Mouse (Mus musculus): ENCODE measurements around the gene Eif4b. TPM values are rescaled to one million over a fixed set of nuclear protein-coding genes. Genes with fewer than 3 reads are reported as not detected.

Gene Eif4b
- total RNA-seq, 2 experiments from 2014 or later, result 173 to 179 TPM

- DNase-seq (ENCODE audit: low spot score in 2 of 2), result no peak
Measured at GRCm38 (mm10) chr15:102114651-102115260, 41.2 kb downstream of the Eif4b start.

- no peak for DNase-seq (ENCODE audit: low spot score in 2 of 2)
Measured at GRCm38 (mm10) chr15:102115731-102116231, 42.2 kb downstream of the Eif4b start.

GRCm38 (mm10) chr15:102116753-102117415 is 43.3 kb downstream of the Eif4b start:
- DNase-seq (ENCODE audit: low spot score in 2 of 2), result no peak

- DNase-seq (ENCODE audit: low spot score in 2 of 2), result no peak
Measured at GRCm38 (mm10) chr15:102117461-102118443, 44.2 kb downstream of the Eif4b start.

- DNase-seq (ENCODE audit: low spot score in 2 of 2), result no peak
Measured at GRCm38 (mm10) chr15:102118591-102118990, 45.0 kb downstream of the Eif4b start.

- DNase-seq (ENCODE audit: low spot score in 2 of 2), result no peak
Measured at GRCm38 (mm10) chr15:102119121-102119830, 45.7 kb downstream of the Eif4b start.

DNA sequence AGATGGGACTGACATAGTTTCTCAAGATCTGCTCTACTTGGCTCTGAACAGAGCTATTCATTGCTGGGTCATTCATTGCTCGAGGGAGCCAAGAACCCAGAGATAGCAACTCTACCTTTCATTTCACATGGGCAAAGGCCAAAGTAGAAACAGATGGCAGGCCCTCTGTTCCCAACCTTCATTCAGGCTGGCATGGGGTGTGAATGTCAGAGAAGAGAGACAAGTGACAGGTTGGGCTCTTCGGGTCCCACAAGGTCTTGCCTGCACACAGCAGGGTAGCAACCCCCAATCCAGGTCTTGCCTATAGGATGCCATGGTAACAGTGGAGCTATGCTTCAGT is 46.2 kb downstream of the Eif4b start:
- DNase-seq (ENCODE audit: low spot score in 2 of 2), result no peak

GRCm38 (mm10) chr15:102120530-102120929 is 47.0 kb downstream of the Eif4b start:
- no peak for DNase-seq (ENCODE audit: low spot score in 2 of 2)

DNA sequence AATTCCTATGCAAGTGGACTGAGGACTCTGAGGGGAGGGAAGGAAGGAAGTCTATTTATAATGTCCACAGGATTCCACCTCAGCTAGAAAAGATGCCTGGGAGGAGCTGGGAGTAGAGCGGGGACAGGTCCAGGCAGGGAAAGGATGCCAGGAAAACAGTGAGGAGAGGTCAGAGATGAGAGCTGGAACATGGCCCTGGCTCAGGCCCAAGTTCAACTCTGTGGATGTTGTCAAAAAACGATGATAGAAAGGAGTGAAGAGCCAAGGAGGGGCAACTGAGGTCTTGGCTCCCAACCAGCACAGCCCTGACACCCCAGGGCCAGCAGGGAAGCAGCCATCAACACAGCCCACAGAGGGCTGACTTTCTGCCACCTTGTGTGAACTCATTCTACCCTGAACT is 52.7 kb downstream of the Eif4b start:
- no peak for DNase-seq (ENCODE audit: low spot score in 2 of 2)

DNA sequence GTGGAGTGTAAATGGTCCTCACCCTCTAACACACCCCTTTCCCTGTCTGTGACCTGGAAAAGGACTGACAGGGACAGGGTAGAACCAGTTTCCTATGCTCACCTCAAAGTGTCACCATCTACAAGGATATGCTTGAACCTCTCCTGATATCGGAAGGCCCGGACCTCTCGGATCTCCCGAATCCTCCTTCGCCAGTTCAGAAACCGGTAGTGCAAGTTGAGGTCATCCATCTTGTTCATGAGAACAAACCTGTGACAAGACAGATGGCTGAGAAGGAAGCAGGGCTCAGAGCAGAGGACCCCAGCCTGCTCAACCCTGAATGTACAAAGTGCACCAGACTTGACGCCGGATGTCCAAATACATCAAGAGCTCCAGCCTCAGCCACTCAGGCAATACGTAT is 59.7 kb downstream of the Eif4b start:
- no peak for DNase-seq (ENCODE audit: low spot score in 2 of 2)

DNA sequence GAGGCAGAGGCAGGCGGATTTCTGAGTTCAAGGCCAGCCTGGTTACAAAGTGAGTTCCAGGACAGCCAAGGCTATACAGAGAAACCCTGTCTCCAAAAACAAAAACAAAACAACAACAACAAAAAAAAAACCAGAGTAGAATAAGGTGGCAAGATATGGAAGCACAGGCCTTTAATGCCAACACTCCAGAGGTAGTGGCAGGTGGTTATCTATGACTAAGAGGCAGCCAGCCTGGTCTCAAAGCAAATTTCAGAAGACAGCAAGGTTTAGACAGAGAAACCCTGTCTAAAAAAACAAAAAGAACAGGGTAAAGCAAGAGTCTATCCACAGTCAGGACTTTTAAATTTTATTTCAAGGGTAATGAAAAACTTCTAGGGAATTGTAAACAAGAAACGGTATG is 61.1 kb downstream of the Eif4b start:
- DNase-seq (ENCODE audit: low spot score in 2 of 2), result no peak

- no peak for DNase-seq (ENCODE audit: low spot score in 2 of 2)
Measured at GRCm38 (mm10) chr15:102135522-102136128, 62.1 kb downstream of the Eif4b start.

- peak; percentile 97 to 98 for DNase-seq (ENCODE audit: low spot score in 2 of 2)
Measured at GRCm38 (mm10) chr15:102136129-102136758, 62.7 kb downstream of the Eif4b start, which contains the start of gene Spryd3. Spryd3 (minus strand) TSS chr15:102136234.

DNA sequence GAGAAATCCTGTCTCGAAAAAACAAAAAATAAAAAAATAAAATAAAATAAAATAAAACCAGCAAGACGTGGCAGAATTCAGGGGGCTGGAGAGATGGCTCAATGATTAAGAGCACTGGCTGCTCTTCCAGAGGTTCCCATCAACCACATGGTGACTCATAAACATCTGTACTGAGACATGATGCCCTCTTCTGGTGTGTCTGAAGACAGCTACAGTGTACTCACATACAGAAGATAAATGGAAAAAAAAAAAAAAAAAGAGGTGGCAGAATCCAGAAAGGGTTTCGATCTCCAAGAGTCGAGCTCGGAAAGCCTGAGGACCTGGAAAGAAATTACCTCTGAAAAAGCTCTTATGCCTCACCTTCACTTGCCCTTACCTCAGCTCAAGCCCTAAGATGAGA is 67.5 kb downstream of the Eif4b start:
- no peak for DNase-seq (ENCODE audit: low spot score in 2 of 2)

DNA sequence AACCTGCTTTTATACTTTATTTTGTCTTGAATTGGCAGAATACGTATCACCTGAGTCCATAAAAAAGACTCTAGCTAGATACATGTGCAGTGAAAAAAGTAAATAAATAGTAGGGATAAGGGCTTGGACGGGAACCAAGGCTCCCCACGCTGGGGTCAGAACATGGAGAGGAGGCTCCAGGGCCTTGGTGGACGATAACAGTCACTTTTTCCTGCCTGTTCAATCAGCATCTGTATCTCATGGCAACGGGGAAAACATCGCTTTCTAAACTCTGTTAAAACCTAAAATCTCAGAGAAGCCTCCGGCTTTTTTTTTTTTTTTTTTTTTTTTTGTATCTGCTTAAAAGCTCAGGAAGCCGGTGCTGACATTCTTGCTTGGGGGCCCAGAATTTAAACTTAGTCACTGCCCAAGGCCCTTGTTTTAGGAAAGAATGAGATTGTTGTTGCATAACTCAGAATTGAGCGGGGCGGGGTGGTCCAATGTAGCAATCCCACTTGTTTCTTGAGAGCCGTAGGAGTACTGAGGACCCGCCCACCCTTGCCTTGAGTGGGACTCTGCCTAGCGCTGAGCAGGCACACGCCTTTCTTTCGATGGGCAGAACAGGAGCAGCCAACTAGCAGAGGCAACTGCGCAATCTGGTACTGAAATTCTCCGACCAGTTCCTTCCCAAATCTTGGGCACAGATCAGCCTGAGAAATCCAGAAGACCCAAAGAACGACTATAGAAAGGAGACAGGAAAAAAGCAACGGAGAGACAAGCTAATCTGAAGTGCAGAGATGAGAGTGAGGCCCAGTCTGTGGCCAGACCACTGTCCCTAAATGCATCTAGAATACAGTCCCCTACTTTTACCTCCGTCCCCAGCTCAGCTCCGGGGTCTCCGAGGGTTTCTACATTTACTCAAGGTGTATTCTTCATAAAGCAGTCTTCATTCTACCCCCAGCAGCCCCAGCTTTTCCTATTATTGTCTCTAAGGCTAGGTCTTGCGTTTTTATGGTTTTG is 69.6 kb downstream of the Eif4b start:
- peak; percentile 51 to 69 for DNase-seq (ENCODE audit: low spot score in 2 of 2)

GRCm38 (mm10) chr15:102144274-102144711 is 70.7 kb downstream of the Eif4b start, which contains the start of gene Igfbp6:
Igfbp6 (plus strand) TSS chr15:102144362.
- peak; percentile 27 to 46 for DNase-seq (ENCODE audit: low spot score in 2 of 2)

- no peak for DNase-seq (ENCODE audit: low spot score in 2 of 2)
Measured at GRCm38 (mm10) chr15:102144726-102145125, 71.2 kb downstream of the Eif4b start.

GRCm38 (mm10) chr15:102145330-102145729 is 71.8 kb downstream of the Eif4b start:
- DNase-seq (ENCODE audit: low spot score in 2 of 2), result peak; percentile 73 to 77

GRCm38 (mm10) chr15:102146089-102146488 is 72.5 kb downstream of the Eif4b start:
- no peak for DNase-seq (ENCODE audit: low spot score in 2 of 2)
